Comparison of ENCODE assay signal across 8 mouse cellular contexts in genomic region chrX:70385962-70386351, GRCm38 (mm10). TPM values are rescaled to one million over a fixed set of nuclear protein-coding genes. Genes with fewer than 3 reads are reported as not detected.
DNase-seq lines count a peak whose midpoint lies in the region; ATAC-seq and TF ChIP-seq lines count a peak whose summit lies in the region.

No protein-coding gene starts in this region.

- no peak for DNase-seq in kidney, adult 18-20 months
- DNase-seq in MEL (ENCODE audit: low read depth, low spot score), result no peak
- DNase-seq in midbrain, embryonic 14.5 days, result no peak
- DNase-seq in layer of hippocampus, postnatal 10 days (ENCODE audit: low spot score in 2 of 2), result no peak
- DNase-seq in layer of hippocampus, adult 9-11 months, result no peak

- peak overlapping the region; percentile 51 for H3K9ac ChIP-seq in kidney, embryonic 15.5 days
- H3K9ac ChIP-seq in MEL (ENCODE audit: control insufficient read depth, low read depth, low read length, poor library complexity, severe bottlenecking), result peak overlapping the region; percentile 71
- H3K9ac ChIP-seq in intestine, postnatal 0 days (ENCODE audit: low read depth, low read length), result peak overlapping the region; percentile 24
- H3K9ac ChIP-seq in midbrain, embryonic 14.5 days (replicated peaks; ENCODE audit: low read length), result peak overlapping the region; percentile 60

- 15% methylated on average over 11 of the region's 11 CpGs for WGBS in kidney, embryonic 15.5 days
- WGBS in intestine, postnatal 0 days, result 24% methylated on average over 11 of the region's 11 CpGs
- WGBS in midbrain, embryonic 14.5 days, result 28% methylated on average over 11 of the region's 11 CpGs

- H3K36me3 ChIP-seq in kidney, embryonic 15.5 days, result peaks cover 5% of the 10 kb centered on the region; the same call in 1 of the 2 replicates
- H3K36me3 ChIP-seq in MEL (ENCODE audit: control insufficient read depth in 1 of 2, insufficient read depth in 2 of 2, low read length in 2 of 2), result no peaks in the 10 kb centered on the region
- H3K36me3 ChIP-seq in intestine, postnatal 0 days (ENCODE audit: control insufficient read depth, insufficient read depth), result no peaks in the 10 kb centered on the region
- H3K36me3 ChIP-seq in midbrain, embryonic 14.5 days (ENCODE audit: control insufficient read depth, insufficient read depth, low read length), result no peaks in the 10 kb centered on the region

- H3K4me3 ChIP-seq in kidney, embryonic 15.5 days (replicated peaks), result peak overlapping the region; percentile 56
- H3K4me3 ChIP-seq in MEL (ENCODE audit: control insufficient read depth in 1 of 2, insufficient read depth in 1 of 2, low read depth in 2 of 2, low read length in 2 of 2), result peak overlapping the region; percentile 91 to 92
- H3K4me3 ChIP-seq in intestine, postnatal 0 days (ENCODE audit: low read depth, low read length), result peak overlapping the region; percentile 48
- H3K4me3 ChIP-seq in midbrain, embryonic 14.5 days (replicated peaks; ENCODE audit: low read depth, low read length), result peak overlapping the region; percentile 43

- peak overlapping the region; percentile 57 for H3K4me2 ChIP-seq in kidney, embryonic 15.5 days
- H3K4me2 ChIP-seq in intestine, postnatal 0 days (replicated peaks; ENCODE audit: low read depth), result peak overlapping the region; percentile 56
- H3K4me2 ChIP-seq in midbrain, embryonic 14.5 days (ENCODE audit: low read length), result peak overlapping the region; percentile 57

- peaks cover 9% of the 10 kb centered on the region for H3K4me1 ChIP-seq in kidney, embryonic 15.5 days
- H3K4me1 ChIP-seq in MEL (ENCODE audit: control insufficient read depth in 1 of 2, insufficient read depth in 2 of 2, low read length in 2 of 2), result peaks cover 0 to 5% of the 10 kb centered on the region in 2 experiments; a peak in 2 of 4 replicates
- no peaks in the 10 kb centered on the region for H3K4me1 ChIP-seq in intestine, postnatal 0 days (replicated peaks; ENCODE audit: control insufficient read depth, insufficient read depth, low read length)
- no peaks in the 10 kb centered on the region for H3K4me1 ChIP-seq in midbrain, embryonic 14.5 days (ENCODE audit: control insufficient read depth, insufficient read depth, low read length)

- peak; percentile 60 for ATAC-seq in kidney, embryonic 15.5 days (replicated peaks; ENCODE audit: low FRiP score)
- peak; percentile 66 for ATAC-seq in erythroblast, adult 5-6 weeks (replicated peaks; ENCODE audit: low FRiP score, poor library complexity, severe bottlenecking)
- peak; percentile 69 for ATAC-seq in intestine, postnatal 0 days
- peak; percentile 53 for ATAC-seq in midbrain, embryonic 14.5 days (ENCODE audit: low FRiP score, low TSS enrichment)

- no peak for TF ChIP-seq EP300 in MEL (IDR thresholded peaks at IDR 0.05; ENCODE audit: low read depth in 1 of 2, low read length in 2 of 2)

- H3K27me3 ChIP-seq in kidney, embryonic 15.5 days, result no peaks in the 10 kb centered on the region
- H3K27me3 ChIP-seq in MEL (ENCODE audit: control insufficient read depth in 1 of 2, insufficient read depth in 2 of 2, low read length in 2 of 2), result no peaks in the 10 kb centered on the region
- no peaks in the 10 kb centered on the region for H3K27me3 ChIP-seq in intestine, postnatal 0 days (replicated peaks; ENCODE audit: control insufficient read depth, insufficient read depth, low read length)
- H3K27me3 ChIP-seq in midbrain, embryonic 14.5 days (ENCODE audit: control insufficient read depth, insufficient read depth, low read length), result no peaks in the 10 kb centered on the region

- no peak for TF ChIP-seq CTCF in MEL (IDR thresholded peaks at IDR 0.05 in 2 of 3, conservative IDR thresholded peaks at IDR 0.05 in 1 of 3; ENCODE audit: control insufficient read depth in 1 of 3, insufficient read depth in 1 of 3, low read depth in 2 of 3, low read length in 3 of 3, poor library complexity in 1 of 3, severe bottlenecking in 1 of 3)
- TF ChIP-seq CTCF in intestine, postnatal 0 days (IDR thresholded peaks at IDR 0.05; ENCODE audit: low read depth), result no peak

- TF ChIP-seq POLR2A in MEL (IDR thresholded peaks at IDR 0.05; ENCODE audit: control insufficient read depth in 1 of 2, insufficient read depth in 1 of 2, low read depth in 1 of 2, low read length in 2 of 2, poor library complexity in 1 of 2), result 0 out of 4 replicates have a peak, but pooled peaks of 1 of the 2 experiments have one; percentile 28

- H3K79me2 ChIP-seq in MEL (ENCODE audit: control insufficient read depth, insufficient read depth, low read length, poor library complexity), result no peaks in the 10 kb centered on the region; the same call in 1 of the 2 replicates

- no peak for TF ChIP-seq RAD21 in MEL (IDR thresholded peaks at IDR 0.05; ENCODE audit: low read depth, low read length)

- peak overlapping the region; percentile 87 for H3K27ac ChIP-seq in kidney, embryonic 15.5 days
- H3K27ac ChIP-seq in MEL (ENCODE audit: control insufficient read depth, low read depth, low read length), result peak overlapping the region; percentile 68
- H3K27ac ChIP-seq in intestine, postnatal 0 days (ENCODE audit: low read depth, low read length), result peak overlapping the region; percentile 29; the same call in 1 of the 2 replicates
- H3K27ac ChIP-seq in midbrain, embryonic 14.5 days (replicated peaks; ENCODE audit: low read depth, low read length), result peak overlapping the region; percentile 66; the same call in 1 of the 2 replicates

- no peaks in the 10 kb centered on the region for H3K9me3 ChIP-seq in kidney, embryonic 15.5 days (replicated peaks)
- H3K9me3 ChIP-seq in MEL (replicated peaks; ENCODE audit: insufficient read depth, low read length), result no peaks in the 10 kb centered on the region
- no peaks in the 10 kb centered on the region for H3K9me3 ChIP-seq in intestine, postnatal 0 days (ENCODE audit: control insufficient read depth)
- no peaks in the 10 kb centered on the region for H3K9me3 ChIP-seq in midbrain, embryonic 14.5 days (ENCODE audit: control insufficient read depth, low read length)

TF ChIP-seq in MEL, 35 proteins besides CTCF, POLR2A, EP300 and RAD21:
- TF ChIP-seq POLR2AphosphoS2 (IDR thresholded peaks at IDR 0.05; ENCODE audit: low read length) (no peak), ETS1 (IDR thresholded peaks at IDR 0.05; ENCODE audit: low read depth, low read length) (no peak), RCOR1 (IDR thresholded peaks at IDR 0.05; ENCODE audit: low read depth, low read length) (no peak), SMC3 (IDR thresholded peaks at IDR 0.05; ENCODE audit: low read depth, low read length) (no peak), POLR2AphosphoS5 (IDR thresholded peaks at IDR 0.05; ENCODE audit: borderline replicate concordance, low read depth, low read length) (no peak), TCF12 (IDR thresholded peaks at IDR 0.05; ENCODE audit: low read depth, low read length) (no peak), E2F4 (IDR thresholded peaks at IDR 0.05; ENCODE audit: borderline replicate concordance, low read depth, low read length) (no peak), ELF1 (IDR thresholded peaks at IDR 0.05; ENCODE audit: low read depth, low read length) (no peak), UBTF (IDR thresholded peaks at IDR 0.05; ENCODE audit: borderline replicate concordance, insufficient read depth, low read depth, low read length) (no peak), GATA1 (IDR thresholded peaks at IDR 0.05; ENCODE audit: low read depth, low read length) (no peak), MXI1 (IDR thresholded peaks at IDR 0.05; ENCODE audit: low read depth, low read length) (no peak), KAT2A (conservative IDR thresholded peaks at IDR 0.05; ENCODE audit: low read depth, low read length) (no peak), ZNF384 (IDR thresholded peaks at IDR 0.05; ENCODE audit: low read depth, low read length) (no peak), MYB (IDR thresholded peaks at IDR 0.05; ENCODE audit: low read depth, low read length) (no peak), HCFC1 (IDR thresholded peaks at IDR 0.05; ENCODE audit: low read depth, low read length) (no peak), CHD2 (IDR thresholded peaks at IDR 0.05; ENCODE audit: low read length) (no peak)

RNA-seq across cellular contexts. Expression of gene 1110012L19Rik, which starts 0.3 kb away (rescaled TPM):
- polyA plus RNA-seq in kidney, embryonic 15.5 days (2015; fragmentation: Nextera tagmentation; extraction: Ambion mirVana), result 31.7 and 36.4 TPM in 2 replicates
- 7.5 and 9.2 TPM in 2 replicates for total RNA-seq in MEL (2012; rRNA removed)
- polyA plus RNA-seq in MEL (2012; ENCODE audit: insufficient read depth in 1 of 2, insufficient read length in 2 of 2, low read depth in 1 of 2, low replicate concordance in 2 of 2, missing spikeins in 1 of 2), result 10 to 100 TPM in 1 of 2 experiments, not detected in 1; 10.4 TPM
- total RNA-seq in erythroblast, adult 5-6 weeks (2015; ENCODE audit: low replicate concordance), result 2.7 and 4.8 TPM in 2 replicates
- 4.4 and 6.4 TPM in 2 replicates for total RNA-seq in erythroblast, adult 5-6 weeks (2017; ENCODE audit: low replicate concordance)
- polyA plus RNA-seq in intestine, postnatal 0 days (2015; fragmentation: Nextera tagmentation; extraction: Ambion mirVana), result 21.8 and 24.0 TPM in 2 replicates
- polyA plus RNA-seq in midbrain, embryonic 14.5 days (2014; fragmentation: Nextera tagmentation; extraction: Ambion mirVana), result 32.5 and 40.1 TPM in 2 replicates
- 10 to 100 TPM; 15.1 to 19.7 TPM for total RNA-seq in layer of hippocampus, postnatal 10 days (2021)

RNA-seq across cellular contexts. Expression of gene Ids, which starts 21.1 kb away (rescaled TPM):
- 2.8 and 2.9 TPM in 2 replicates for polyA plus RNA-seq in kidney, embryonic 15.5 days (2015; fragmentation: Nextera tagmentation; extraction: Ambion mirVana)
- total RNA-seq in MEL (2012; rRNA removed), result 2.9 and 3.1 TPM in 2 replicates
- polyA plus RNA-seq in MEL (2012; ENCODE audit: insufficient read depth in 1 of 2, insufficient read length in 2 of 2, low read depth in 1 of 2, low replicate concordance in 2 of 2, missing spikeins in 1 of 2), result 1 to 10 TPM in 1 of 2 experiments, not detected in 1; 8.1 TPM
- 13.0 and 13.1 TPM in 2 replicates for total RNA-seq in erythroblast, adult 5-6 weeks (2015; ENCODE audit: low replicate concordance)
- 1.7 and 2.2 TPM in 2 replicates for total RNA-seq in erythroblast, adult 5-6 weeks (2017; ENCODE audit: low replicate concordance)
- 2.5 and 2.9 TPM in 2 replicates for polyA plus RNA-seq in intestine, postnatal 0 days (2015; fragmentation: Nextera tagmentation; extraction: Ambion mirVana)
- 20.1 and 28.0 TPM in 2 replicates for polyA plus RNA-seq in midbrain, embryonic 14.5 days (2014; fragmentation: Nextera tagmentation; extraction: Ambion mirVana)
- 100 to 1,000 TPM; 283 to 303 TPM for total RNA-seq in layer of hippocampus, postnatal 10 days (2021)

Comparison
In these comparisons a context has a peak if more than half of its experiments do, and no peak if none do; other contexts are left out.
1. H3K27ac ChIP-seq: peak in every context shown above with its lines; median percentile 87 in kidney, embryonic 15.5 days; 68 in MEL; 66 in midbrain, embryonic 14.5 days; 29 in intestine, postnatal 0 days.